Mouse (Mus musculus) liver, adult 2 months (tissue): Measurements from ENCODE around the gene Eng. TPM values are rescaled to one million over a fixed set of nuclear protein-coding genes. Genes with fewer than 3 reads are reported as not detected.

Experiments used
- DNase-seq: peaks from one replicate; pipeline ENCODE4 v3.0.0-alpha.2; 2011; ENCODE audit warnings: low read depth, low spot score; ENCODE audit errors: extremely low read depth
- H3K27ac ChIP-seq: fragments of 200-500 bp; replicated peaks from 2 replicates; pipeline ENCODE4 v1.5.1; 2012; ENCODE audit warnings: low read depth, mild to moderate bottlenecking, control low read depth, inconsistent platforms, low read length; ENCODE audit not compliant: insufficient read depth
- H3K27me3 ChIP-seq: fragments of 200-500 bp; 2 replicates; pipeline ENCODE4 v1.6.1; 2012; ENCODE audit warnings: mild to moderate bottlenecking, moderate library complexity, low read length, inconsistent platforms; ENCODE audit not compliant: control insufficient read depth, insufficient read depth
- H3K36me3 ChIP-seq: fragments of 200-500 bp; 2 replicates; pipeline ENCODE4 v1.6.1; 2012; ENCODE audit warnings: low read length, inconsistent platforms; ENCODE audit not compliant: control insufficient read depth, insufficient read depth
- H3K4me1 ChIP-seq: fragments of 200-500 bp; 2 replicates; pipeline ENCODE4 v1.6.1; 2011; ENCODE audit warnings: low read length; ENCODE audit not compliant: control insufficient read depth, insufficient read depth
- H3K4me3 ChIP-seq: fragments of 200-500 bp; 2 replicates; pipeline ENCODE4 v1.5.1; 2011; ENCODE audit warnings: low read depth, mild to moderate bottlenecking, control low read depth, low read length, moderate library complexity; ENCODE audit not compliant: insufficient read depth
- H3K79me2 ChIP-seq: fragments of 200-500 bp; 2 replicates; pipeline ENCODE4 v1.6.1; 2012; ENCODE audit warnings: inconsistent platforms, mild to moderate bottlenecking, low read length, moderate library complexity; ENCODE audit not compliant: control insufficient read depth, insufficient read depth
- H3K9ac ChIP-seq: fragments of 200-500 bp; 2 replicates; pipeline ENCODE4 v1.6.1; 2012; ENCODE audit warnings: low read depth, mild to moderate bottlenecking, control low read depth, inconsistent platforms, low read length
- CTCF ChIP-seq: fragments of 200-500 bp; IDR thresholded peaks from 2 replicates; pipeline ENCODE4 v1.5.1; 2011; ENCODE audit warnings: low read depth, low read length, control low read depth
- POLR2A ChIP-seq: fragments of 200-500 bp; IDR thresholded peaks from 2 replicates; pipeline ENCODE4 v1.6.1; 2011; ENCODE audit warnings: low read length, control low read depth; ENCODE audit not compliant: insufficient read depth; ENCODE audit errors: extremely low read depth
- WGBS: fragments of 180-500 bp; shearing (Covaris S2); methylation state at CpG from one replicate; pipeline ENCODE4 v1.1.7; 2018; 5-methylcytosine and 5-hydroxymethylcytosine counted together
- polyA plus RNA-seq: library from polyadenylated mRNA; depleted of rRNA; stranded (reverse); fragments of >200 nt; gene quantifications from 2 replicates; pipeline ENCODE4 v1.2.3, GENCODE M21; 2012
- total RNA-seq: library from RNA; depleted of rRNA; stranded (reverse); fragments of >200 nt; gene quantifications from 2 replicates; pipeline ENCODE4 v1.2.3, GENCODE M21; 2014

The Eng gene
- total and polyA plus RNA-seq, 2 experiments = 14.2 to 70.8 TPM

GRCm38 (mm10) chr2:32724149-32724548, 77.8 kb downstream of the Eng start:
- no peak overlapping the region for H3K9ac ChIP-seq
- H3K79me2 ChIP-seq = no peaks in the 10 kb centered on the region
- 90% methylated on average over 4 of the region's 4 CpGs for WGBS
- no peaks in the 10 kb centered on the region for H3K36me3 ChIP-seq
- no peak overlapping the region for H3K27ac ChIP-seq
- no peak for DNase-seq
- no peak overlapping the region for H3K4me3 ChIP-seq
- TF ChIP-seq POLR2A (no peak), CTCF (no peak)
- H3K27me3 ChIP-seq = no peaks in the 10 kb centered on the region
- H3K4me1 ChIP-seq = no peaks in the 10 kb centered on the region

- WGBS = 77% methylated on average over 16 of the region's 16 CpGs
- no peak overlapping the region for H3K4me3 ChIP-seq
- no peak overlapping the region for H3K9ac ChIP-seq
- no peaks in the 10 kb centered on the region for H3K27me3 ChIP-seq
- DNase-seq = no peak
- no peak overlapping the region for H3K27ac ChIP-seq
- no peaks in the 10 kb centered on the region for H3K4me1 ChIP-seq
- TF ChIP-seq POLR2A (no peak), CTCF (no peak)
- H3K79me2 ChIP-seq = no peaks in the 10 kb centered on the region
- H3K36me3 ChIP-seq = no peaks in the 10 kb centered on the region
These were observed 78.7 kb downstream of the Eng start for GRCm38 (mm10) chr2:32724832-32725790.

- Histone ChIP-seq H3K36me3 (no peaks in the 10 kb centered on the region), H3K27ac (peak overlapping the region; percentile 11; the same call in 1 of the 2 replicates), H3K27me3 (no peaks in the 10 kb centered on the region), H3K9ac (peak overlapping the region; percentile 62), H3K4me3 (peak overlapping the region; percentile 59), H3K79me2 (no peaks in the 10 kb centered on the region), H3K4me1 (0 out of 2 replicates have a peak, but pooled peaks cover 3% of the 10 kb centered on the region)
- peak; percentile 93 for DNase-seq
- 2% methylated on average over 16 of the region's 16 CpGs for WGBS
- TF ChIP-seq CTCF (no peak), POLR2A (peak; percentile 51; the same call in 1 of the 2 replicates)
These were observed 81.0 kb downstream of the Eng start for GRCm38 (mm10) chr2:32727435-32727834.

- Histone ChIP-seq H3K27ac (peak overlapping the region; percentile 17), H3K4me3 (peak overlapping the region; percentile 56), H3K36me3 (no peaks in the 10 kb centered on the region), H3K9ac (peak overlapping the region; percentile 39), H3K4me1 (0 out of 2 replicates have a peak, but pooled peaks cover 5% of the 10 kb centered on the region), H3K79me2 (no peaks in the 10 kb centered on the region), H3K27me3 (no peaks in the 10 kb centered on the region)
- 67% methylated on average over 7 of the region's 7 CpGs for whole genome bisulfite sequencing
- TF ChIP-seq POLR2A (no peak), CTCF (no peak)
- DNase-seq = no peak
These were observed 82.1 kb downstream of the Eng start for GRCm38 (mm10) chr2:32728463-32728862.

GRCm38 (mm10) chr2:32729547-32729946, 83.2 kb downstream of the Eng start:
- Histone ChIP-seq H3K79me2 (no peaks in the 10 kb centered on the region), H3K27me3 (no peaks in the 10 kb centered on the region), H3K27ac (peak overlapping the region; percentile 22), H3K4me3 (0 out of 2 replicates have a peak overlapping the region, but pooled peaks have one; percentile 8), H3K36me3 (no peaks in the 10 kb centered on the region), H3K4me1 (0 out of 2 replicates have a peak, but pooled peaks cover 5% of the 10 kb centered on the region), H3K9ac (no peak overlapping the region)
- 82% methylated on average over 4 of the region's 4 CpGs for WGBS
- no peak for TF ChIP-seq POLR2A
- no peak for TF ChIP-seq CTCF
- DNase-seq = no peak
